25 mouse cellular contexts compared by ENCODE assay signal in genomic region chr17:75272446-75272845, GRCm38 (mm10).
"Had no signal": no experiment of that assay in that cellular context is flagged by ENCODE, and none has a peak within 500 bp of the region (broad histone marks: within the 10 kb centered on the region; RNA-seq: fewer than 3 reads in every experiment).

No protein-coding gene starts in this region.

- H3K9me3 ChIP-seq: heart, embryonic 10.5 days; heart, embryonic 12.5 days; hindbrain, embryonic 10.5 days; hindbrain, embryonic 13.5 days; hindbrain, embryonic 15.5 days; kidney, embryonic 15.5 days; limb, embryonic 13.5 days; limb, embryonic 15.5 days; liver, embryonic 13.5 days had no signal

- H3K27me3 ChIP-seq: heart, embryonic 12.5 days; hindbrain, embryonic 13.5 days; hindbrain, embryonic 15.5 days; kidney, embryonic 15.5 days; limb, embryonic 13.5 days; limb, embryonic 15.5 days; liver, embryonic 13.5 days had no signal

- ATAC-seq: hindbrain, postnatal 0 days; intestine, embryonic 16.5 days had no signal

- H3K4me2 ChIP-seq: heart, embryonic 12.5 days; hindbrain, embryonic 13.5 days; hindbrain, embryonic 15.5 days; kidney, embryonic 15.5 days; limb, embryonic 13.5 days; limb, embryonic 15.5 days; liver, embryonic 13.5 days had no signal

- H3K36me3 ChIP-seq: hindbrain, embryonic 10.5 days; hindbrain, embryonic 13.5 days; hindbrain, embryonic 15.5 days; liver, embryonic 13.5 days had no signal

- H3K9ac ChIP-seq: heart, embryonic 12.5 days; hindbrain, embryonic 13.5 days; hindbrain, embryonic 15.5 days; kidney, embryonic 15.5 days; limb, embryonic 13.5 days; limb, embryonic 15.5 days; liver, embryonic 13.5 days had no signal

- DNase-seq: gastrocnemius, postnatal 14 days; gastrocnemius, postnatal 36 days; heart, adult 18-20 months; heart, postnatal 10 days; heart, postnatal 4 days; kidney, adult 11 months; kidney, adult 2 months; kidney, adult 9 months; kidney, postnatal 14 days; kidney, postnatal 36 days; layer of hippocampus, adult 9-11 months; layer of hippocampus, postnatal 36 days; left cerebral cortex, postnatal 4 days; liver, embryonic 13.5 days had no signal

- H3K27ac ChIP-seq: heart, embryonic 10.5 days; hindbrain, embryonic 10.5 days; hindbrain, embryonic 13.5 days; hindbrain, embryonic 15.5 days; hindbrain, postnatal 0 days; kidney, embryonic 15.5 days; kidney, postnatal 0 days; limb, embryonic 13.5 days; limb, embryonic 15.5 days; liver, embryonic 13.5 days had no signal

- H3K4me3 ChIP-seq: heart, embryonic 10.5 days; heart, embryonic 12.5 days; hindbrain, embryonic 10.5 days; hindbrain, embryonic 13.5 days; hindbrain, embryonic 15.5 days; kidney, embryonic 15.5 days; limb, embryonic 13.5 days; limb, embryonic 15.5 days; liver, embryonic 13.5 days had no signal

- H3K4me1 ChIP-seq: heart, embryonic 10.5 days; heart, embryonic 12.5 days; hindbrain, embryonic 13.5 days; hindbrain, embryonic 15.5 days; kidney, embryonic 15.5 days; liver, embryonic 13.5 days had no signal
